Mouse (Mus musculus): ENCODE measurements around the gene Igbp1. TPM values are rescaled to one million over a fixed set of nuclear protein-coding genes. Genes with fewer than 3 reads are reported as not detected.

Gene Igbp1
- polyA plus RNA-seq, 1 experiment = 83.9 TPM

DNA sequence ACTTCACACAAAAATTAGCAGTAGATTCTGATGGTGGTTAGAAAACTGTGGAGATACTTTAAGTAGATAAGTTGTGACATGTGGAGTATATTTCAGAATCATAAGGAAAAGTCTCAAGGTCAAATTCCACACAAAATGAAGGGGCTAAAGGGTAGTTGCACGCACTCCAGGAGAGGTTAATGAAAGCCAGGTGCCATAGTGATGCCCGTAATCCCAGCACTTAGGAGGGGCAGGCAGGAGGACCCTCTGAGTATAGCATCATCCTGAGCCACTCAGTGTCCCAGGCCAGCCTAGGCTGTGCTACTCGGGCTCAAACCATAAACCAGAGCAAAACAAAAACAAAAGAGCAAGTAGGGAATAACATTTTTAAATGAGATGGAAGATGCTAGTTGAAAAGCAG is 15.8 kb downstream of the Igbp1 start:
- H3K27ac ChIP-seq (ENCODE audit: insufficient read depth, low read depth, low read length) = no peak overlapping the region
- no peak for TF ChIP-seq POLR2A (IDR thresholded peaks at IDR 0.05; ENCODE audit: borderline replicate concordance, low read depth, low read length)
- TF ChIP-seq CTCF (IDR thresholded peaks at IDR 0.05; ENCODE audit: low read depth, low read length) = no peak
- no peak overlapping the region for H3K4me3 ChIP-seq (ENCODE audit: insufficient read depth, low read length)
- H3K4me1 ChIP-seq (ENCODE audit: control insufficient read depth, insufficient read depth, low read length) = no peaks in the 10 kb centered on the region

- TF ChIP-seq CTCF (IDR thresholded peaks at IDR 0.05; ENCODE audit: low read depth, low read length) = no peak
- no peak for TF ChIP-seq POLR2A (IDR thresholded peaks at IDR 0.05; ENCODE audit: borderline replicate concordance, low read depth, low read length)
- Histone ChIP-seq H3K27ac (ENCODE audit: insufficient read depth, low read depth, low read length) (no peak overlapping the region), H3K4me1 (ENCODE audit: control insufficient read depth, insufficient read depth, low read length) (peaks cover 17% of the 10 kb centered on the region)
These were observed 22.6 kb downstream of the Igbp1 start for GRCm38 (mm10) chrX:100516683-100517082.

GRCm38 (mm10) chrX:100517626-100518025 is 23.5 kb downstream of the Igbp1 start:
- Histone ChIP-seq H3K4me3 (ENCODE audit: insufficient read depth, low read length) (no peak overlapping the region), H3K27ac (ENCODE audit: insufficient read depth, low read depth, low read length) (no peak overlapping the region), H3K4me1 (ENCODE audit: control insufficient read depth, insufficient read depth, low read length) (peaks cover 17% of the 10 kb centered on the region)
- TF ChIP-seq POLR2A (IDR thresholded peaks at IDR 0.05; ENCODE audit: borderline replicate concordance, low read depth, low read length) (no peak), CTCF (IDR thresholded peaks at IDR 0.05; ENCODE audit: low read depth, low read length) (no peak)

More at GRCm38 (mm10) chrX:100516683-100517082, 22.6 kb downstream of the Igbp1 start:
- H3K4me3 ChIP-seq (ENCODE audit: insufficient read depth, low read length) = no peak overlapping the region

GRCm38 (mm10) chrX:100518532-100518931 is 24.4 kb downstream of the Igbp1 start:
- TF ChIP-seq POLR2A (IDR thresholded peaks at IDR 0.05; ENCODE audit: borderline replicate concordance, low read depth, low read length) = no peak

DNA sequence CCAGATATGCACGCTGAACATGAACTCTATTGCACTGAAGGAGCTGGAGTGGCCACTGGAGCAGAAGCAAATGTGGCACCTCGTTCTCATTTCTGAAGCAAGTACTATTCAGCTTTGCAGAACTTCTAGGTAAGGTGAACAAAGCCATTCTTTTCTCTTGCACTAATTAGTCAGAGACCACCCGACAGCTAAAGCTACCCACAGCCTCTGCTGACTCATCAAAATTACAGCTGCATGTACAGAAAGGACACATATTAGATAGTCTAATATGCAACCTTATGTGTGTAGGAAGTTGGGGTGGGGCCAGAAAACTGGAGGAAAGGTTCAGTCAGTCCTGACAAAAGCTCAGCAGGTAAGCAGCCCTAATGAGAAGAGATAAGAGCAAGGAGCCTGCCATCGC is 30.4 kb downstream of the Igbp1 start, which contains the start of gene Dgat2l6:
Gene Dgat2l6, plus strand, starts transcription at position 368 of the 400 bp plus-strand sequence.
- Histone ChIP-seq H3K27ac (ENCODE audit: insufficient read depth, low read depth, low read length) (no peak within 1 kb of the TSS), H3K4me3 (ENCODE audit: insufficient read depth, low read length) (no peak within 1 kb of the TSS), H3K4me1 (ENCODE audit: control insufficient read depth, insufficient read depth, low read length) (no peaks in the 10 kb centered on the region)
- TF ChIP-seq POLR2A (IDR thresholded peaks at IDR 0.05; ENCODE audit: borderline replicate concordance, low read depth, low read length) (no peak), CTCF (IDR thresholded peaks at IDR 0.05; ENCODE audit: low read depth, low read length) (no peak)

More at GRCm38 (mm10) chrX:100518532-100518931, 24.4 kb downstream of the Igbp1 start:
- H3K4me1 ChIP-seq (ENCODE audit: control insufficient read depth, insufficient read depth, low read length) = peaks cover 17% of the 10 kb centered on the region
- no peak overlapping the region for H3K4me3 ChIP-seq (ENCODE audit: insufficient read depth, low read length)
- no peak overlapping the region for H3K27ac ChIP-seq (ENCODE audit: insufficient read depth, low read depth, low read length)

DNA sequence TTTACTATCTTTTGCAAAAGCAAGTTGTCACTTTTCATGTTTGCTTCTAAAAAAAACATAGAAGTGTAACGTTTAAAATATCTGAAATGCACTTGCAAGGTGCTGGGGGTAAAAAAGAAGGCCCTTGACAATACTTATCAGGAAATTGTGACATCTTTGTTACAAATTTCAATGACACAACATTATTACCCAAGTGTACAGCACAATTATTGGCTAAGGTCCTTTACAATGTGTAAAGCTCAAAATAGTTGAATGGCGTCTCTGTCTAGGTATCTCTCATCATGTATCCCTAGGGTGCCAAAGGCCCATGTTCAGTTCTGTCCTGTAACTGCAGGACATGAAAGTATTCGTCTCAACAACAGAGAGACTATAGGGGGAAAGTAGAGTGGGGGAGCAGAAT is 61.9 kb downstream of the Igbp1 start:
- Histone ChIP-seq H3K27ac (ENCODE audit: insufficient read depth, low read depth, low read length) (no peak overlapping the region), H3K4me1 (ENCODE audit: control insufficient read depth, insufficient read depth, low read length) (no peaks in the 10 kb centered on the region), H3K4me3 (ENCODE audit: insufficient read depth, low read length) (no peak overlapping the region)
- TF ChIP-seq CTCF (IDR thresholded peaks at IDR 0.05; ENCODE audit: low read depth, low read length) (no peak), POLR2A (IDR thresholded peaks at IDR 0.05; ENCODE audit: borderline replicate concordance, low read depth, low read length) (no peak)

DNA sequence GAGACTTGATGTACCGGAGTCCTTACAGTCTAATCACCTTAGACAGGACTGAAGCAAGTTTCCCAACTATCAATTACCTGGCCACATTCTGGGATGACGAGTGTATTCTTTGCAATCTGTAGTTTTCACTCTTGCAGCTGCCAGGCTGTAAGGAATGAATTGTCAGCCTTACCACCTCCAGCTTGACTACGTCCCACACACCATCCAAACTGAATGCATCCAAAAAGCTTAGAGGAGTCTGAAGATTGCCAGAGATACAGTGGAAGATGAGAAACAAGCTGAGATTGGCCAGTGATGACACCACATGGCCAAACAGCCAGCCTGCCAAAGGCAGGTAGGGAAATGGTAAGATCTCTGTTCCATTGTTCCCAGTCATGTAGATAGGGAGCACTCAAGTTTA is 71.6 kb downstream of the Igbp1 start:
- no peak overlapping the region for H3K27ac ChIP-seq (ENCODE audit: insufficient read depth, low read depth, low read length)
- no peak overlapping the region for H3K4me3 ChIP-seq (ENCODE audit: insufficient read depth, low read length)
- no peaks in the 10 kb centered on the region for H3K4me1 ChIP-seq (ENCODE audit: control insufficient read depth, insufficient read depth, low read length)
- TF ChIP-seq CTCF (IDR thresholded peaks at IDR 0.05; ENCODE audit: low read depth, low read length) (no peak), POLR2A (IDR thresholded peaks at IDR 0.05; ENCODE audit: borderline replicate concordance, low read depth, low read length) (no peak)

Other genes starting within 250 kb of the Igbp1 start
- gene Otud6a, start 65.3 kb upstream of the Igbp1 start, polyA plus RNA-seq (2012; ENCODE audit: insufficient read depth, insufficient read length, missing spikeins) = not detected in 2 replicates
- gene Awat2, start 51.6 kb upstream of the Igbp1 start, polyA plus RNA-seq (2012; ENCODE audit: insufficient read depth, insufficient read length, missing spikeins) = not detected in 2 replicates
- gene Dgat2l6, start 30.5 kb downstream of the Igbp1 start, polyA plus RNA-seq (2012; ENCODE audit: insufficient read depth, insufficient read length, missing spikeins) = not detected in 2 replicates
- not detected in 2 replicates for gene Awat1, start 78.0 kb downstream of the Igbp1 start, polyA plus RNA-seq (2012; ENCODE audit: insufficient read depth, insufficient read length, missing spikeins)
- gene P2ry4, start 100.6 kb downstream of the Igbp1 start, polyA plus RNA-seq (2012; ENCODE audit: insufficient read depth, insufficient read length, missing spikeins) = not detected in 2 replicates
- not detected in 2 replicates for gene Arr3, start 111.2 kb downstream of the Igbp1 start, polyA plus RNA-seq (2012; ENCODE audit: insufficient read depth, insufficient read length, missing spikeins)
- 9.0 and 13.4 TPM in 2 replicates for gene Kif4, start 131.4 kb downstream of the Igbp1 start, polyA plus RNA-seq (2012; ENCODE audit: insufficient read depth, insufficient read length, missing spikeins)
- gene Pdzd11, start 132.3 kb downstream of the Igbp1 start, polyA plus RNA-seq (2012; ENCODE audit: insufficient read depth, insufficient read length, missing spikeins) = 28.8 and 29.7 TPM in 2 replicates
- not detected in 2 replicates for gene Gdpd2, start 235.6 kb downstream of the Igbp1 start, polyA plus RNA-seq (2012; ENCODE audit: insufficient read depth, insufficient read length, missing spikeins)

Measured in bone marrow macrophage, adult 2 months (primary cell).